Mouse (Mus musculus): Measurements from ENCODE around the gene Ykt6.

Gene Ykt6

GRCm38 (mm10) chr11:5948546-5949250 lies 6.8 kb upstream of the Ykt6 start:
- DNase-seq (ENCODE audit: low read depth, low spot score): no peak

GRCm38 (mm10) chr11:5949586-5950352 lies 5.7 kb upstream of the Ykt6 start, which contains the start of gene Gck:
Gene Gck, minus strand, starts transcription at chr11:5950081.
- DNase-seq (ENCODE audit: low read depth, low spot score): no peak

GRCm38 (mm10) chr11:5952501-5952900 lies 3.0 kb upstream of the Ykt6 start:
- DNase-seq (ENCODE audit: low read depth, low spot score): no peak

GRCm38 (mm10) chr11:5953130-5953765 lies 2.2 kb upstream of the Ykt6 start:
- DNase-seq (ENCODE audit: low read depth, low spot score): no peak

- DNase-seq (ENCODE audit: low read depth, low spot score): no peak
These were observed 1.1 kb upstream of the Ykt6 start for GRCm38 (mm10) chr11:5954435-5954834.

- DNase-seq (ENCODE audit: low read depth, low spot score): peak; percentile 48
These were observed 458 bp upstream of the Ykt6 start for GRCm38 (mm10) chr11:5954965-5955504.

GRCm38 (mm10) chr11:5960051-5960450 lies 4.6 kb downstream of the Ykt6 start:
- no peak for DNase-seq (ENCODE audit: low read depth, low spot score)

GRCm38 (mm10) chr11:5965865-5966264 lies 10.4 kb downstream of the Ykt6 start:
- DNase-seq (ENCODE audit: low read depth, low spot score): no peak

- no peak for DNase-seq (ENCODE audit: low read depth, low spot score)
These were observed 11.3 kb downstream of the Ykt6 start for GRCm38 (mm10) chr11:5966751-5967150.

- no peak for DNase-seq (ENCODE audit: low read depth, low spot score)
These were observed 12.7 kb downstream of the Ykt6 start for GRCm38 (mm10) chr11:5968223-5968622.

- no peak for DNase-seq (ENCODE audit: low read depth, low spot score)
These were observed 15.7 kb downstream of the Ykt6 start for GRCm38 (mm10) chr11:5971202-5971601.

GRCm38 (mm10) chr11:5973151-5973550 lies 17.7 kb downstream of the Ykt6 start:
- DNase-seq (ENCODE audit: low read depth, low spot score): no peak

- no peak for DNase-seq (ENCODE audit: low read depth, low spot score)
These were observed 18.6 kb downstream of the Ykt6 start for GRCm38 (mm10) chr11:5974053-5974452.

- no peak for DNase-seq (ENCODE audit: low read depth, low spot score)
These were observed 19.6 kb downstream of the Ykt6 start for GRCm38 (mm10) chr11:5975068-5975467.

- DNase-seq (ENCODE audit: low read depth, low spot score): no peak
These were observed 20.6 kb downstream of the Ykt6 start for GRCm38 (mm10) chr11:5976106-5976505.

- DNase-seq (ENCODE audit: low read depth, low spot score): no peak
These were observed 23.6 kb downstream of the Ykt6 start for GRCm38 (mm10) chr11:5979088-5979487.

- DNase-seq (ENCODE audit: low read depth, low spot score): no peak
These were observed 24.6 kb downstream of the Ykt6 start for GRCm38 (mm10) chr11:5980108-5980507.

- DNase-seq (ENCODE audit: low read depth, low spot score): no peak
These were observed 25.1 kb downstream of the Ykt6 start for GRCm38 (mm10) chr11:5980561-5980960.

GRCm38 (mm10) chr11:5981323-5981722 lies 25.8 kb downstream of the Ykt6 start:
- no peak for DNase-seq (ENCODE audit: low read depth, low spot score)

GRCm38 (mm10) chr11:5983629-5984028 lies 28.1 kb downstream of the Ykt6 start:
- DNase-seq (ENCODE audit: low read depth, low spot score): no peak

GRCm38 (mm10) chr11:5988126-5988525 lies 32.6 kb downstream of the Ykt6 start:
- DNase-seq (ENCODE audit: low read depth, low spot score): no peak

GRCm38 (mm10) chr11:5989954-5990593 lies 34.6 kb downstream of the Ykt6 start:
- no peak for DNase-seq (ENCODE audit: low read depth, low spot score)
